Mouse (Mus musculus) megakaryocyte, embryonic 14.5 days (primary cell): ENCODE measurements at regions not wholly inside any gene's neighbourhood (a gene's known extent, or its start where the extent isn't known, plus 50 kb on each side); places are given as distances from the start of the nearest gene placed in this dataset.

Experiments
- FLI1 ChIP-seq: IDR thresholded peaks from 2 replicates; pipeline ENCODE4 v1.6.1; 2012; ENCODE audit warnings: low read length, inconsistent platforms, mixed read lengths
- GATA1 ChIP-seq: IDR thresholded peaks from 3 replicates; pipeline ENCODE4 v1.6.1; 2012; ENCODE audit warnings: mixed read lengths, low read length, inconsistent platforms, borderline replicate concordance

GRCm38 (mm10) chr11:19119927-19120827 lies 101.4 kb upstream of the Meis1 start:
- no peak for TF ChIP-seq GATA1
- no peak for TF ChIP-seq FLI1
